ENCODE assay signal across 18 mouse cellular contexts in the genomic region with DNA sequence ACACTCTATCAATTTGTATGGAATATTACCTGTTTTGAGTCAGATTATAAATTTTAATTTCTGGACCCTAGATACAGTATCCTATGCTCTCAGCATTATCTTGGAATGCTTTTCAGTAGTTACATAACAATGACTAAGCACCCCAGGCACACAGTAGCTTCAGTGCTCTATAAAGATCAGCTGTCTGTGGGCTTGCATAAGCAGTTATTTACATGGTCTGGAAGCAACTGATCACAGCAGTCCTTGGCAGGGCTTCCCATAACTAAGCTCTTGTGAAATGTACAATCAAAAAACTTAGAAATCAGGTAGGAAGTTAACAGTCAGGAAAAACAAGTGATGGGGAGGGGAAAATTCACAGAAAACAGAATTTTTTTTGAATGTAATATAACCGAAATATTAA.
DNase-seq lines count a peak whose midpoint lies in the region; ATAC-seq and TF ChIP-seq lines count a peak whose summit lies in the region.
"Had no signal": no experiment of that assay in that cellular context is flagged by ENCODE, and none has a peak within 500 bp of the region (broad histone marks: within the 10 kb centered on the region; RNA-seq: fewer than 3 reads in every experiment).

No protein-coding gene starts in this region.

- ATAC-seq in midbrain, postnatal 0 days (ENCODE audit: low FRiP score), result no peak
- ATAC-seq: intestine, embryonic 15.5 days had no signal

- H3K27ac ChIP-seq in midbrain, postnatal 0 days (ENCODE audit: low read depth, low read length), result no peak overlapping the region
- no peak overlapping the region for H3K27ac ChIP-seq in forebrain, embryonic 10.5 days
- H3K27ac ChIP-seq: embryonic facial prominence, embryonic 13.5 days; forebrain, embryonic 12.5 days; heart, embryonic 15.5 days; hindbrain, embryonic 12.5 days; intestine, embryonic 15.5 days had no signal

- H3K9ac ChIP-seq in midbrain, postnatal 0 days (replicated peaks; ENCODE audit: low read length, poor library complexity, severe bottlenecking), result no peak overlapping the region
- H3K9ac ChIP-seq: embryonic facial prominence, embryonic 13.5 days; forebrain, embryonic 12.5 days; heart, embryonic 15.5 days; hindbrain, embryonic 12.5 days; intestine, embryonic 15.5 days had no signal

- TF ChIP-seq CTCF in midbrain, postnatal 0 days (IDR thresholded peaks at IDR 0.05), result no peak

- H3K27me3 ChIP-seq in midbrain, postnatal 0 days (ENCODE audit: insufficient read depth, low read length), result no peaks in the 10 kb centered on the region
- no peaks in the 10 kb centered on the region for H3K27me3 ChIP-seq in forebrain, embryonic 10.5 days (ENCODE audit: poor library complexity, severe bottlenecking)
- H3K27me3 ChIP-seq: embryonic facial prominence, embryonic 13.5 days; forebrain, embryonic 12.5 days; heart, embryonic 15.5 days; hindbrain, embryonic 12.5 days; intestine, embryonic 15.5 days had no signal

- no peaks in the 10 kb centered on the region for H3K36me3 ChIP-seq in midbrain, postnatal 0 days (ENCODE audit: insufficient read depth, low read length)
- no peaks in the 10 kb centered on the region for H3K36me3 ChIP-seq in forebrain, embryonic 10.5 days (replicated peaks)
- H3K36me3 ChIP-seq: embryonic facial prominence, embryonic 13.5 days; forebrain, embryonic 12.5 days; heart, embryonic 15.5 days; hindbrain, embryonic 12.5 days; intestine, embryonic 15.5 days had no signal

- DNase-seq in cerebellum, adult 9-10 months, result peak; percentile 4
- DNase-seq in cerebellum, adult 11 months, result no peak
- peak; percentile 25 for DNase-seq in layer of hippocampus, adult 11-12 months (ENCODE audit: low spot score)
- no peak for DNase-seq in layer of hippocampus, postnatal 25 days (ENCODE audit: extremely low spot score in 1 of 2, low spot score in 1 of 2)
- peak; percentile 68 for DNase-seq in Muller cell, postnatal 12 days (ENCODE audit: inconsistent ontology term)
- DNase-seq in layer of hippocampus, adult 9-11 months, result peak; percentile 75
- DNase-seq in midbrain, postnatal 0 days (ENCODE audit: low spot score), result no peak
- no peak for DNase-seq in forebrain, embryonic 10.5 days (ENCODE audit: extremely low spot score, low spot score)
- DNase-seq: gastrocnemius, postnatal 10 days; kidney, postnatal 10 days; lung, postnatal 36 days; thymus, adult 2 months had no signal

- 79% methylated on average over 1 of the region's 1 CpGs for WGBS in midbrain, postnatal 0 days
- WGBS in forebrain, embryonic 10.5 days, result 81% methylated on average over 1 of the region's 1 CpGs

- no peaks in the 10 kb centered on the region for H3K9me3 ChIP-seq in midbrain, postnatal 0 days (ENCODE audit: low read length)
- H3K9me3 ChIP-seq in forebrain, embryonic 10.5 days, result no peaks in the 10 kb centered on the region
- H3K9me3 ChIP-seq: embryonic facial prominence, embryonic 13.5 days; forebrain, embryonic 12.5 days; heart, embryonic 15.5 days; hindbrain, embryonic 12.5 days; intestine, embryonic 15.5 days had no signal

- H3K4me2 ChIP-seq in midbrain, postnatal 0 days (ENCODE audit: low read depth, low read length, poor library complexity, severe bottlenecking), result no peak overlapping the region
- H3K4me2 ChIP-seq: embryonic facial prominence, embryonic 13.5 days; forebrain, embryonic 12.5 days; heart, embryonic 15.5 days; hindbrain, embryonic 12.5 days; intestine, embryonic 15.5 days; midbrain, embryonic 11.5 days had no signal

- no peaks in the 10 kb centered on the region for H3K4me1 ChIP-seq in midbrain, postnatal 0 days (ENCODE audit: insufficient read depth, low read length)
- no peaks in the 10 kb centered on the region for H3K4me1 ChIP-seq in forebrain, embryonic 10.5 days
- H3K4me1 ChIP-seq: embryonic facial prominence, embryonic 13.5 days; forebrain, embryonic 12.5 days; heart, embryonic 15.5 days; hindbrain, embryonic 12.5 days; intestine, embryonic 15.5 days had no signal

- H3K4me3 ChIP-seq in midbrain, postnatal 0 days (ENCODE audit: low read depth, low read length), result no peak overlapping the region
- H3K4me3 ChIP-seq in forebrain, embryonic 10.5 days, result no peak overlapping the region
- H3K4me3 ChIP-seq: embryonic facial prominence, embryonic 13.5 days; forebrain, embryonic 12.5 days; heart, embryonic 15.5 days; hindbrain, embryonic 12.5 days; intestine, embryonic 15.5 days had no signal

Comparison
In these comparisons a context has a peak if more than half of its experiments do, and no peak if none do; other contexts are left out.
1. DNase-seq: peak in cerebellum, adult 9-10 months (single experiment), layer of hippocampus, adult 11-12 months (single experiment), Muller cell, postnatal 12 days (single experiment) and layer of hippocampus, adult 9-11 months (single experiment); none in cerebellum, adult 11 months (single experiment), layer of hippocampus, postnatal 25 days (0 of 2), midbrain, postnatal 0 days (single experiment) and forebrain, embryonic 10.5 days (single experiment).